Mouse (Mus musculus): ENCODE measurements at regions not wholly inside any gene's neighbourhood (a gene's known extent, or its start where the extent isn't known, plus 50 kb on each side); places are given as distances from the start of the nearest gene placed in this dataset.

DNA sequence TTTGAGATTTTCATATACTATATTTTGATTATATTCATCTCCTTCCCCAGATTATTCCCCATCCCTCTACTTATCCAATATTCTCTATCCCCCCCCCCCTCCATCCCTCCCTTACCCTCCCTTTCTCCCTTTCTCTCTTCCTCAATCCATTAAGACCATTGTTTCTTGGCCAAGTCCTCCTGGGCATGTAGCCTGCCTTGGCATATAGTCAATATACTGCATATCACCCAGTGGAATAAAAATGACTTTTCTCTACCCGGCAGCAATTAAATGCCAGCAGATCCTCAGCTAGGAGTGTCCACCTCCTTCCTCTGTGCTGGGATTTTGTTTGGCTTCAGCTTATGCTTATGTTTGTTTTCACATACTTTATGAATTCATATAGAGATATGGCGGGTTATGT lies 987.3 kb downstream of the Robo2 start:
- TF ChIP-seq MAX (IDR thresholded peaks at IDR 0.05) (no peak), CTCF (IDR thresholded peaks at IDR 0.05; ENCODE audit: control insufficient read depth, insufficient read depth, insufficient read length) (no peak)
